Mouse (Mus musculus): ENCODE data around the gene Ly86.

DNA sequence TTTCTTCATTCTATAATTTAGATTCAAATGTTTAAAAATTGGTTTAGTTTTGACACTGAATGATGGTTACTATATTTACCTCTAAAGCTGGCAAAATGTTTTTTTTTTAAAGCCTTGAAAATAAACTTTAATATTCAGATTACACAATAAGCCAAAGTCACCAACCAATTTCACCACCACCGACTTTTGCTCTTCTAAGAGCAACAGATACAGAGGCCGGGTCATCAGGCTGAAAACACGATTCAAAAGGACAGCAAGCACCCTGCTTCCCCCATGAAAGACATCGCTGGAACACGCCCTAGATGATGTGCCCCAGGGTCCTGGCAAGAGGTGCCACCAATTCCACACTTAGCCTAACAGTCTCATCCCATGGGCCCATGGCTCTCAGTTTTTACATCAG is 113.5 kb downstream of the Ly86 start:
- TF ChIP-seq CTCF (IDR thresholded peaks at IDR 0.05; ENCODE audit: extremely low read depth, insufficient read depth, low read length) (no peak), POLR2A (IDR thresholded peaks at IDR 0.05; ENCODE audit: extremely low read depth, insufficient read depth, low read length) (no peak)
